Mouse (Mus musculus): Measurements from ENCODE around the gene Ttc28. TPM values are rescaled to one million over a fixed set of nuclear protein-coding genes. Genes with fewer than 3 reads are reported as not detected.

Gene Ttc28
- total and polyA plus RNA-seq, 3 experiments, result 0.21 to 0.89 (median 0.28) TPM

GRCm38 (mm10) chr5:111133754-111134153, 254.2 kb downstream of the Ttc28 start:
- no peaks in the 10 kb centered on the region for H3K4me1 ChIP-seq (ENCODE audit: control insufficient read depth in 1 of 2, insufficient read depth in 2 of 2)

GRCm38 (mm10) chr5:111137283-111137682, 257.7 kb downstream of the Ttc28 start:
- no peak for DNase-seq (ENCODE audit: extremely low read depth)
- TF ChIP-seq JUN (IDR thresholded peaks at IDR 0.05; ENCODE audit: insufficient read depth, low read depth, low read length) (no peak), SIN3A (IDR thresholded peaks at IDR 0.05; ENCODE audit: low read length) (no peak)
- Histone ChIP-seq H3K27me3 (replicated peaks) (peaks cover 8% of the 10 kb centered on the region), H3K4me1 (ENCODE audit: control insufficient read depth in 1 of 2, insufficient read depth in 2 of 2) (peaks cover 3 to 18% of the 10 kb centered on the region in 2 experiments; a peak in 3 of 4 replicates), H3K79me2 (replicated peaks; ENCODE audit: control insufficient read depth, extremely low read depth, insufficient read depth, poor library complexity, severe bottlenecking) (no peaks in the 10 kb centered on the region), H3K27ac (ENCODE audit: insufficient read depth, low read depth) (no peak overlapping the region), H3K9me3 (replicated peaks; ENCODE audit: low read length) (no peaks in the 10 kb centered on the region), H3K9ac (ENCODE audit: insufficient read depth, low read depth) (no peak overlapping the region), H3K4me3 (replicated peaks in 1 of 3; ENCODE audit: low read depth in 2 of 3, low read length in 2 of 3, poor library complexity in 1 of 3) (no peak overlapping the region), H3K36me3 (replicated peaks in 1 of 2; ENCODE audit: control insufficient read depth in 1 of 2, insufficient read depth in 1 of 2, low read length in 1 of 2) (no peaks in the 10 kb centered on the region), H3K4me2 (ENCODE audit: insufficient read depth, low read depth, poor library complexity, severe bottlenecking) (no peak overlapping the region)
- dilution Hi-C loops (cut with MboI; ENCODE audit: extremely low pct_ligation_motif_present, extremely low pct_unique_long_range_greater_than_20kb, low sequenced_read_pairs), result no loop called here
- in situ Hi-C loops (cut with MboI; ENCODE audit: low pct_ligation_motif_present, low pct_unique_long_range_greater_than_20kb, low sequenced_read_pairs), result no loop called here

More at GRCm38 (mm10) chr5:111133754-111134153, 254.2 kb downstream of the Ttc28 start:
- Histone ChIP-seq H3K4me3 (replicated peaks in 1 of 3; ENCODE audit: low read depth in 2 of 3, low read length in 2 of 3, poor library complexity in 1 of 3) (no peak overlapping the region), H3K9ac (ENCODE audit: insufficient read depth, low read depth) (no peak overlapping the region), H3K4me2 (ENCODE audit: insufficient read depth, low read depth, poor library complexity, severe bottlenecking) (no peak overlapping the region), H3K36me3 (replicated peaks in 1 of 2; ENCODE audit: control insufficient read depth in 1 of 2, insufficient read depth in 1 of 2, low read length in 1 of 2) (no peaks in the 10 kb centered on the region), H3K27me3 (replicated peaks) (no peaks in the 10 kb centered on the region), H3K27ac (ENCODE audit: insufficient read depth, low read depth) (no peak overlapping the region), H3K9me3 (replicated peaks; ENCODE audit: low read length) (no peaks in the 10 kb centered on the region), H3K79me2 (replicated peaks; ENCODE audit: control insufficient read depth, extremely low read depth, insufficient read depth, poor library complexity, severe bottlenecking) (no peaks in the 10 kb centered on the region)
- in situ Hi-C loops (cut with MboI; ENCODE audit: low pct_ligation_motif_present, low pct_unique_long_range_greater_than_20kb, low sequenced_read_pairs), result no loop called here
- dilution Hi-C loops (cut with MboI; ENCODE audit: extremely low pct_ligation_motif_present, extremely low pct_unique_long_range_greater_than_20kb, low sequenced_read_pairs), result no loop called here
- TF ChIP-seq USF2 (conservative IDR thresholded peaks at IDR 0.05; ENCODE audit: low read depth, low read length) (no peak), ZMIZ1 (IDR thresholded peaks at IDR 0.05; ENCODE audit: low read depth, low read length) (no peak), POLR2A (IDR thresholded peaks at IDR 0.05; ENCODE audit: low read depth, low read length) (no peak), ZC3H11A (IDR thresholded peaks at IDR 0.05; ENCODE audit: low read depth, low read length) (no peak), CHD2 (IDR thresholded peaks at IDR 0.05; ENCODE audit: low read length) (no peak), ZNF384 (IDR thresholded peaks at IDR 0.05; ENCODE audit: low read depth, low read length) (no peak), MYC (IDR thresholded peaks at IDR 0.05; ENCODE audit: low read depth, low read length) (no peak), CTCF (conservative IDR thresholded peaks at IDR 0.05 in 1 of 2, IDR thresholded peaks at IDR 0.05 in 1 of 2; ENCODE audit: low read depth in 2 of 2, low read length in 2 of 2) (no peak), SMC3 (IDR thresholded peaks at IDR 0.05; ENCODE audit: low read depth, low read length) (no peak), IRF4 (IDR thresholded peaks at IDR 0.05; ENCODE audit: low read depth, low read length) (no peak), MAX (IDR thresholded peaks at IDR 0.05; ENCODE audit: low read length) (no peak), TCF12 (IDR thresholded peaks at IDR 0.05; ENCODE audit: low read depth, low read length) (no peak), PAX5 (IDR thresholded peaks at IDR 0.05; ENCODE audit: low read length) (no peak), MXI1 (IDR thresholded peaks at IDR 0.05; ENCODE audit: low read depth, low read length) (no peak), HCFC1 (IDR thresholded peaks at IDR 0.05; ENCODE audit: low read depth, low read length) (no peak), MEF2A (IDR thresholded peaks at IDR 0.05; ENCODE audit: borderline replicate concordance, low read depth, low read length) (no peak)
- DNase-seq (ENCODE audit: extremely low read depth), result no peak

Data from CH12.LX (cell line).